9 mouse cellular contexts compared by ENCODE assay signal in the genomic region with DNA sequence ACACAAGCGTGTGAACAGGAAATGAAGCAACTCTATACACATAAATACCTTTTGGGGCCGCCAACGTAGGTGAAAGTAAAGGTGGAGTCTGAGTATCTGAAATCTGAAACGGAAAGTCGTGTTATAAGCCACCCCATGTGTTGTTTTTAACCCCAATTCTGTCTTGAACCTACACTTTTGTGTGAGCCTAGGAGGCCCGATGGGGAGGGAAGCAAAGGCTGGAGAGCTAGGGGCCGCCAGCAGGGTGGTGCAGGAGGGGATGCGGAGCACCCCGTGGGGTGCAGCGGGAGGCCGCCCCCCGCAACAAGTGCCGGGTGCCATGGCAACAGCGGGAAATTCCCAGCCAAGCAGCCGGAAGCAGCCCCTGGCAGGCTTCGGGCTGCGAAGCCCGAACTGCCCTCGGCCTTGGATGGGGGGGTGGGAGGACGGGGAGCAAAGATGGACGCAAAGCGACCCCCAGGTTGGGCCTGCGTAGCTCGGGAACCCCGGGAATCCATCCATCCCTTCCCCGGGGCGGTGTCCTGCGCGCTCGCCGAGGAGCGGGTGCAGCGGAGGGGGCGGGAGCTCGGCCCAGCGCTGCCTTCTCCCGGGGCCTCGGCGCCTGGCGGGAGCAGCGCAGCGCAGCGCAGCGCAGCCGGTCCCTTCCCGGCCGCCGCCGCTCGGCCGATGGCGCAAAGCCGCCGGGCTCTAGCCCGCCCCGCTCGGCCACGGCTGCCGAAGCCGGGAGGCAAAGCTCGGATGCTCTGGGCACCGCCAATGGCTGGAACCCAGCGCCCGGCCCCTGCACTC. TPM values are rescaled to one million over a fixed set of nuclear protein-coding genes. Genes with fewer than 3 reads are reported as not detected.
DNase-seq lines count a peak whose midpoint lies in the region; ATAC-seq and TF ChIP-seq lines count a peak whose summit lies in the region.
"Had no signal": no experiment of that assay in that cellular context is flagged by ENCODE, and none has a peak within 500 bp of the region (broad histone marks: within the 10 kb centered on the region; RNA-seq: fewer than 3 reads in every experiment).

No protein-coding gene starts in this region.

- TF ChIP-seq CTCF in midbrain, postnatal 0 days (IDR thresholded peaks at IDR 0.05) = peak; percentile 25

- ATAC-seq in erythroblast, adult 5-6 weeks (replicated peaks; ENCODE audit: low FRiP score, poor library complexity, severe bottlenecking) = no peak
- peak; percentile 79 for ATAC-seq in midbrain, postnatal 0 days (ENCODE audit: low FRiP score)

- peak overlapping the region; percentile 69 for H3K4me2 ChIP-seq in midbrain, postnatal 0 days (ENCODE audit: low read depth, low read length, poor library complexity, severe bottlenecking)

- peak overlapping the region; percentile 98 for H3K9ac ChIP-seq in midbrain, postnatal 0 days (replicated peaks; ENCODE audit: low read length, poor library complexity, severe bottlenecking)

- WGBS in heart, embryonic 10.5 days = under 1% methylated on average over 64 of the region's 64 CpGs
- WGBS in midbrain, postnatal 0 days = under 1% methylated on average over 53 of the region's 64 CpGs

- H3K4me3 ChIP-seq in erythroblast, embryonic 14.5 days (replicated peaks) = peak overlapping the region; percentile 41
- peak overlapping the region; percentile 79 for H3K4me3 ChIP-seq in heart, embryonic 10.5 days
- peak overlapping the region; percentile 99 for H3K4me3 ChIP-seq in midbrain, postnatal 0 days (ENCODE audit: low read depth, low read length)

- no peaks in the 10 kb centered on the region for H3K9me3 ChIP-seq in erythroblast, embryonic 14.5 days (ENCODE audit: control insufficient read depth, low read length)
- no peaks in the 10 kb centered on the region for H3K9me3 ChIP-seq in heart, embryonic 10.5 days
- H3K9me3 ChIP-seq in midbrain, postnatal 0 days (ENCODE audit: low read length) = no peaks in the 10 kb centered on the region

- peak overlapping the region; percentile 95 for H3K27ac ChIP-seq in heart, embryonic 10.5 days
- H3K27ac ChIP-seq in midbrain, postnatal 0 days (ENCODE audit: low read depth, low read length) = peak overlapping the region; percentile 95

- no peaks in the 10 kb centered on the region for H3K36me3 ChIP-seq in erythroblast, embryonic 14.5 days (ENCODE audit: control insufficient read depth)
- no peaks in the 10 kb centered on the region for H3K36me3 ChIP-seq in heart, embryonic 10.5 days
- H3K36me3 ChIP-seq in midbrain, postnatal 0 days (ENCODE audit: insufficient read depth, low read length) = no peaks in the 10 kb centered on the region

- no peaks in the 10 kb centered on the region for H3K4me1 ChIP-seq in erythroblast, embryonic 14.5 days (ENCODE audit: control insufficient read depth)
- H3K4me1 ChIP-seq in heart, embryonic 10.5 days = peaks cover 27% of the 10 kb centered on the region
- H3K4me1 ChIP-seq in midbrain, postnatal 0 days (ENCODE audit: insufficient read depth, low read length) = peaks cover 4% of the 10 kb centered on the region; the same call in 1 of the 2 replicates

- peak; percentile 76 for DNase-seq in embryo, embryonic 9.5 days (ENCODE audit: extremely low spot score)
- peak; percentile 80 for DNase-seq in heart, embryonic 10.5 days (ENCODE audit: low spot score)
- peak; percentile 51 for DNase-seq in kidney, adult 9 months
- DNase-seq in liver = peak; percentile 35
- DNase-seq in midbrain, postnatal 0 days (ENCODE audit: low spot score) = peak; percentile 74
- DNase-seq in spleen, postnatal 14 days (ENCODE audit: low spot score in 2 of 2) = peak; percentile 49 to 61

- H3K27me3 ChIP-seq in erythroblast, embryonic 14.5 days (ENCODE audit: control insufficient read depth) = peaks cover 51% of the 10 kb centered on the region
- no peaks in the 10 kb centered on the region; the same call in 1 of the 2 replicates for H3K27me3 ChIP-seq in heart, embryonic 10.5 days (ENCODE audit: insufficient read depth, poor library complexity, severe bottlenecking)
- H3K27me3 ChIP-seq in midbrain, postnatal 0 days (ENCODE audit: insufficient read depth, low read length) = 0 out of 2 replicates have a peak, but pooled peaks cover 2% of the 10 kb centered on the region
- H3K27me3 ChIP-seq: CH12.LX had no signal

RNA-seq across cellular contexts. Expression of a gene that starts 1.0 kb away (rescaled TPM):
- polyA plus RNA-seq in erythroblast, embryonic 14.5 days (2012) = 0.02 TPM in 1 of 2 replicates, not detected in the other
- total RNA-seq in erythroblast, adult 5-6 weeks (2015; ENCODE audit: low replicate concordance) = 15.7 and 16.9 TPM in 2 replicates
- total RNA-seq in erythroblast, adult 5-6 weeks (2017; ENCODE audit: low replicate concordance) = 14.5 and 14.7 TPM in 2 replicates
- polyA plus RNA-seq in heart, embryonic 10.5 days (2016; fragmentation: Nextera tagmentation; extraction: Ambion mirVana) = 11.7 and 13.4 TPM in 2 replicates
- 40.0 and 53.9 TPM in 2 replicates for total RNA-seq in midbrain, postnatal 0 days (2014; rRNA removed)
- 22.3 and 24.5 TPM in 2 replicates for polyA plus RNA-seq in midbrain, postnatal 0 days (2015; fragmentation: Nextera tagmentation; extraction: Ambion mirVana)
- total RNA-seq: CH12.LX had no signal

Comparison
In these comparisons a context has a peak if more than half of its experiments do, and no peak if none do; other contexts are left out.
1. H3K4me3 ChIP-seq: peak in every context shown above with its lines; median percentile 99 in midbrain, postnatal 0 days; 79 in heart, embryonic 10.5 days; 41 in erythroblast, embryonic 14.5 days.
2. RNA of a gene that starts 1.0 kb away (polyA plus RNA-seq): 22.3 to 24.5 TPM in midbrain, postnatal 0 days and 11.7 to 13.4 TPM in heart, embryonic 10.5 days; 0.02 TPM in erythroblast, embryonic 14.5 days; every median in the first group is over 10 times any median in the second.
3. Peak in every context shown above with its lines, with median percentiles within 50 percentile points of each other: DNase-seq.